Mouse (Mus musculus) embryonic stem cell, embryonic (primary cell): ENCODE results near the gene Nlrc3.

ENCODE experiments used
- CTCF ChIA-PET, 4 experiments: fragments of 300-600 bp in 2 of 4; fragments of 350-600 bp in 2 of 4; sonication (Branson Sonifier 250); formaldehyde crosslinking; loops; one replicate each; lab custom pipeline; 2022; ENCODE audit warnings: inconsistent platforms in 2 of 4; lab: Charles Lee
- POLR2A ChIA-PET, 4 experiments: fragments of 300-600 bp in 2 of 4; fragments of 350-600 bp in 2 of 4; sonication (Branson Sonifier 250); formaldehyde crosslinking; loops; one replicate each; lab custom pipeline; 2022; ENCODE audit warnings: antibody characterized with exemption in 4 of 4, inconsistent platforms in 1 of 4; lab: Charles Lee

Nlrc3 gene

GRCm38 (mm10) chr16:3976251-3976671, at the start of gene Nlrc3:
Nlrc3 (minus strand) TSS chr16:3976632.
- POLR2A ChIA-PET: interaction anchor here (0.5 to 2.4 kb wide), 34 partner anchors 10 to 1073 kb away, joined by 3 to 13 read pairs (median 4); partner anchors contain the start of genes Slx4 (in 3 of the 4), 1700037C18Rik (in 2 of the 4), Cluap1 (in 2 of the 4) and Glyr1 (in 1 of the 4)

GRCm38 (mm10) chr16:4022719-4023118, 46.3 kb upstream of the Nlrc3 start:
- ChIA-PET CTCF (interaction anchor here in 2 of 4 experiments (0.8 to 1.5 kb wide), 4 partner anchors 13 to 262 kb away, joined by 3 to 4 read pairs (median 3); partner anchors contain the start of gene Slx4 (in 1 of the 2)), POLR2A (interaction anchor here (0.6 to 2.0 kb wide), 10 partner anchors 8 to 271 kb away, joined by 3 to 12 read pairs (median 4); partner anchors contain the start of genes Slx4 (in 2 of the 4), Gm20695 (in 1 of the 4), Trap1 (in 1 of the 4) and Zfp597 (in 1 of the 4))

More at GRCm38 (mm10) chr16:3976251-3976671, at the start of gene Nlrc3:
- CTCF ChIA-PET: interaction anchor here in 1 of 4 experiments (1.4 kb wide), 1 partner anchor 137 kb away, joined by 4 read pairs; no protein-coding TSS in a partner anchor

GRCm38 (mm10) chr16:4021241-4021640, 44.8 kb upstream of the Nlrc3 start:
- ChIA-PET CTCF (interaction anchor here (0.6 to 0.7 kb wide), 9 partner anchors 9 to 202 kb away, joined by 3 to 5 read pairs (median 3); no protein-coding TSS in a partner anchor), POLR2A (interaction anchor here (0.7 to 2.0 kb wide), 9 partner anchors 9 to 272 kb away, joined by 3 to 12 read pairs (median 4); partner anchors contain the start of genes Nlrc3 (in 1 of the 4), Slx4 (in 1 of the 4) and Trap1 (in 1 of the 4))

- ChIA-PET POLR2A (interaction anchor here in 3 of 4 experiments (0.6 to 2.1 kb wide), 8 partner anchors 9 to 183 kb away, joined by 3 to 12 read pairs (median 4); partner anchors contain the start of gene Slx4 (in 1 of the 3)), CTCF (interaction anchor here in 1 of 4 experiments (0.6 kb wide), 1 partner anchor 13 kb away, joined by 4 read pairs; no protein-coding TSS in a partner anchor)
These were observed 41.0 kb upstream of the Nlrc3 start for GRCm38 (mm10) chr16:4017466-4017865.

GRCm38 (mm10) chr16:4016786-4017185, 40.4 kb upstream of the Nlrc3 start:
- POLR2A ChIA-PET: interaction anchor here (0.6 to 2.1 kb wide), 8 partner anchors 13 to 525 kb away, joined by 3 to 12 read pairs (median 3); partner anchors contain the start of genes Slx4 (in 3 of the 4) and Srl (in 1 of the 4)
- CTCF ChIA-PET: interaction anchor here in 1 of 4 experiments (0.7 kb wide), 1 partner anchor 40 kb away, joined by 3 read pairs; no protein-coding TSS in a partner anchor

- ChIA-PET POLR2A (interaction anchor here (0.6 to 2.0 kb wide), 16 partner anchors 10 to 682 kb away, joined by 3 to 9 read pairs (median 4); partner anchors contain the start of genes Slx4 (in 3 of the 4), Trap1 (in 2 of the 4), Zfp597 (in 2 of the 4) and Crebbp (in 1 of the 4)), CTCF (interaction anchor here in 3 of 4 experiments (0.6 to 1.0 kb wide), 3 partner anchors 10 to 653 kb away, joined by 3 to 4 read pairs (median 3); partner anchors contain the start of gene Slx4 (in 1 of the 3))
These were observed 37.7 kb upstream of the Nlrc3 start for GRCm38 (mm10) chr16:4014040-4014668.

GRCm38 (mm10) chr16:4012882-4013570, 36.6 kb upstream of the Nlrc3 start:
- ChIA-PET POLR2A (interaction anchor here in 2 of 4 experiments (0.6 to 2.0 kb wide), 10 partner anchors 9 to 269 kb away, joined by 3 to 9 read pairs (median 4); partner anchors contain the start of genes Slx4 (in 2 of the 2), Crebbp (in 1 of the 2), Trap1 (in 1 of the 2) and Zfp263 (in 1 of the 2)), CTCF (no interaction called here)

- ChIA-PET POLR2A (interaction anchor here (0.6 to 2.3 kb wide), 98 partner anchors 9 to 874 kb away, joined by 3 to 22 read pairs (median 4); partner anchors contain the start of genes 1700037C18Rik (in 4 of the 4), Cluap1 (in 4 of the 4), Nlrc3 (in 3 of the 4) and Zfp263 (in 3 of the 4)), CTCF (interaction anchor here (0.6 to 2.0 kb wide), 18 partner anchors 10 to 583 kb away, joined by 3 to 10 read pairs (median 4); partner anchors contain the start of genes 1700037C18Rik (in 2 of the 4), Cluap1 (in 2 of the 4), Gm20695 (in 1 of the 4) and Naa60 (in 1 of the 4))
These were observed 27.3 kb upstream of the Nlrc3 start, which contains the start of gene Slx4 for GRCm38 (mm10) chr16:4003489-4004398. Slx4 (minus strand) TSS chr16:4003770.

GRCm38 (mm10) chr16:3988410-3988809, 12.0 kb upstream of the Nlrc3 start:
- ChIA-PET CTCF (interaction anchor here in 1 of 4 experiments (1.0 kb wide), 1 partner anchor 244 kb away, joined by 3 read pairs; no protein-coding TSS in a partner anchor), POLR2A (interaction anchor here in 2 of 4 experiments (1.1 to 2.4 kb wide), 4 partner anchors 10 to 15 kb away, joined by 3 to 13 read pairs (median 8); partner anchors contain the start of genes Nlrc3 (in 2 of the 2) and Slx4 (in 1 of the 2))

- CTCF ChIA-PET: no interaction called here
These were observed 6.8 kb upstream of the Nlrc3 start for GRCm38 (mm10) chr16:3983146-3983700.

GRCm38 (mm10) chr16:3982173-3982572, 5.7 kb upstream of the Nlrc3 start:
- ChIA-PET CTCF (no interaction called here), POLR2A (interaction anchor here in 1 of 4 experiments (1.4 to 2.2 kb wide), 2 partner anchors 15 to 21 kb away, joined by 3 to 10 read pairs; partner anchors contain the start of gene Slx4)

More at GRCm38 (mm10) chr16:3983146-3983700, 6.8 kb upstream of the Nlrc3 start:
- POLR2A ChIA-PET: interaction anchor here in 3 of 4 experiments (0.6 to 2.2 kb wide), 5 partner anchors 8 to 21 kb away, joined by 3 to 10 read pairs (median 4); partner anchors contain the start of gene Slx4 (in 2 of the 3)

- CTCF ChIA-PET: interaction anchor here in 1 of 4 experiments (1.4 kb wide), 1 partner anchor 138 kb away, joined by 4 read pairs; no protein-coding TSS in a partner anchor
- POLR2A ChIA-PET: interaction anchor here (0.5 to 2.4 kb wide), 24 partner anchors 9 to 1073 kb away, joined by 3 to 13 read pairs (median 4); partner anchors contain the start of genes Slx4 (in 2 of the 4), 1700037C18Rik (in 1 of the 4), Cluap1 (in 1 of the 4) and Glyr1 (in 1 of the 4)
These were observed 280 bp upstream of the Nlrc3 start for GRCm38 (mm10) chr16:3976712-3977111.

- POLR2A ChIA-PET: interaction anchor here in 3 of 4 experiments (0.6 to 2.4 kb wide), 30 partner anchors 8 to 1074 kb away, joined by 3 to 13 read pairs (median 4); partner anchors contain the start of genes Slx4 (in 3 of the 3), 1700037C18Rik (in 2 of the 3), Cluap1 (in 2 of the 3) and Glyr1 (in 1 of the 3)
- CTCF ChIA-PET: interaction anchor here in 1 of 4 experiments (1.4 kb wide), 1 partner anchor 136 kb away, joined by 4 read pairs; no protein-coding TSS in a partner anchor
These were observed 774 bp downstream of the Nlrc3 start for GRCm38 (mm10) chr16:3975658-3976057.

- ChIA-PET POLR2A (interaction anchor here in 1 of 4 experiments (1.1 kb wide), 1 partner anchor 13 kb away, joined by 3 read pairs; no protein-coding TSS in a partner anchor), CTCF (interaction anchor here in 1 of 4 experiments (0.7 kb wide), 1 partner anchor 1187 kb away, joined by 4 read pairs; no protein-coding TSS in a partner anchor)
These were observed 2.0 kb downstream of the Nlrc3 start for GRCm38 (mm10) chr16:3974456-3974855.

- POLR2A ChIA-PET: interaction anchor here in 1 of 4 experiments (0.9 kb wide), 1 partner anchor 57 kb away, joined by 3 read pairs; the partner anchor contains the start of genes 1700037C18Rik and Cluap1
- CTCF ChIA-PET: no interaction called here
These were observed 10.9 kb downstream of the Nlrc3 start for GRCm38 (mm10) chr16:3965534-3965933.
